Comparison of ENCODE assay signal across 13 mouse cellular contexts in genomic region chr12:25143492-25143891, GRCm38 (mm10). TPM values are rescaled to one million over a fixed set of nuclear protein-coding genes. Genes with fewer than 3 reads are reported as not detected.
A peak's percentile ranks its signal among the peaks of the same experiment; 100 is the strongest.
DNase-seq lines count a peak whose midpoint lies in the region; ATAC-seq and TF ChIP-seq lines count a peak whose summit lies in the region.
"Had no signal": no experiment of that assay in that cellular context is flagged by ENCODE, and none has a peak within 500 bp of the region (broad histone marks: within the 10 kb centered on the region; RNA-seq: fewer than 3 reads in every experiment).

No protein-coding gene starts in this region.

- no peak overlapping the region for H3K4me3 ChIP-seq in limb, embryonic 10.5 days
- H3K4me3 ChIP-seq in lung, adult 2 months (replicated peaks; ENCODE audit: extremely low read depth, low read depth, low read length), result no peak overlapping the region
- H3K4me3 ChIP-seq: heart, adult 2 months; midbrain, embryonic 10.5 days had no signal

- peak; percentile 68 for ATAC-seq in granulocyte monocyte progenitor cell, adult 5-6 weeks (replicated peaks; ENCODE audit: poor library complexity, severe bottlenecking)
- ATAC-seq: forebrain, postnatal 0 days had no signal

- H3K36me3 ChIP-seq in limb, embryonic 10.5 days, result no peaks in the 10 kb centered on the region
- H3K36me3 ChIP-seq: midbrain, embryonic 10.5 days had no signal

- no peaks in the 10 kb centered on the region for H3K27me3 ChIP-seq in limb, embryonic 10.5 days (ENCODE audit: low read depth, poor library complexity, severe bottlenecking)

- peak; percentile 92 for DNase-seq in heart, adult 11 months
- no peak for DNase-seq in heart, postnatal 4 days
- DNase-seq in 3T3-L1 (ENCODE audit: low read depth, low spot score), result peak; percentile 13
- DNase-seq in CD4-positive helper T cell, adult 2 months (ENCODE audit: low read depth, low spot score), result peak; percentile 12
- no peak for DNase-seq in limb, embryonic 10.5 days (ENCODE audit: low spot score)
- DNase-seq in lung, adult 2 months, result no peak
- DNase-seq in thymus, adult 18-20 months, result no peak
- DNase-seq: cerebellum, adult 9-10 months; forebrain, postnatal 0 days; heart, adult 2 months; thymus, postnatal 14 days had no signal

- peaks cover 27% of the 10 kb centered on the region for H3K4me1 ChIP-seq in limb, embryonic 10.5 days
- H3K4me1 ChIP-seq in lung, adult 2 months (ENCODE audit: control insufficient read depth, insufficient read depth, low read length), result no peaks in the 10 kb centered on the region

- 53% methylated on average over 2 of the region's 2 CpGs for WGBS in limb, embryonic 10.5 days
- WGBS in lung, adult 2 months, result 45% methylated on average over 2 of the region's 2 CpGs

- no peaks in the 10 kb centered on the region for H3K9me3 ChIP-seq in limb, embryonic 10.5 days (replicated peaks)
- H3K9me3 ChIP-seq: midbrain, embryonic 10.5 days had no signal

- H3K27ac ChIP-seq in limb, embryonic 10.5 days, result no peak overlapping the region
- H3K27ac ChIP-seq: heart, adult 2 months; midbrain, embryonic 10.5 days had no signal

- no peak for TF ChIP-seq POLR2A in lung, adult 2 months (IDR thresholded peaks at IDR 0.05; ENCODE audit: borderline replicate concordance, extremely low read depth, low read depth, low read length)

- no peak for TF ChIP-seq CTCF in lung, adult 2 months (IDR thresholded peaks at IDR 0.05; ENCODE audit: insufficient read depth, low read length)

RNA-seq across cellular contexts. Expression of gene Id2, which starts 46.6 kb away (rescaled TPM):
- 10 to 100 TPM; 35.5 to 38.2 TPM for total RNA-seq in heart, postnatal 4 days (2021)
- total RNA-seq in granulocyte monocyte progenitor cell, adult 5-6 weeks (2014; fragmentation: Nextera tagmentation), result 1.7 and 8.5 TPM in 2 replicates
- total RNA-seq in granulocyte monocyte progenitor cell, adult 5-6 weeks (2017), result 7.4 and 11.7 TPM in 2 replicates
- 273 and 313 TPM in 2 replicates for polyA plus RNA-seq in limb, embryonic 10.5 days (2016; fragmentation: Nextera tagmentation; extraction: Ambion mirVana)
- polyA plus RNA-seq in lung, adult 2 months (2012; rRNA removed), result 130 and 131 TPM in 2 replicates

Comparison
In these comparisons a context has a peak if more than half of its experiments do, and no peak if none do; other contexts are left out.
1. DNase-seq: peak in heart, adult 11 months (single experiment), 3T3-L1 (single experiment) and CD4-positive helper T cell, adult 2 months (single experiment); none in heart, postnatal 4 days (single experiment), limb, embryonic 10.5 days (single experiment), lung, adult 2 months (single experiment) and thymus, adult 18-20 months (0 of 2).